Mouse (Mus musculus) myocyte (in vitro differentiated cells): ENCODE measurements around the gene Wdtc1. TPM values are rescaled to one million over a fixed set of nuclear protein-coding genes. Genes with fewer than 3 reads are reported as not detected.
A peak's percentile ranks its signal among the peaks of the same experiment; 100 is the strongest.

Experiments used
- H3K27me3 ChIP-seq: one replicate; pipeline ENCODE4 v1.6.1; 2011; ENCODE audit not compliant: control insufficient read depth, insufficient read depth, insufficient read length
- H3K36me3 ChIP-seq: one replicate; pipeline ENCODE4 v1.6.1; 2011; ENCODE audit not compliant: control insufficient read depth, insufficient read depth
- H3K4me2 ChIP-seq: one replicate; pipeline ENCODE4 v1.6.1; 2011; ENCODE audit warnings: low read depth, control low read depth
- H3K4me3 ChIP-seq: one replicate; pipeline ENCODE4 v1.5.1; 2011; ENCODE audit warnings: mild to moderate bottlenecking, control low read depth, moderate library complexity
- H3K79me2 ChIP-seq: one replicate; pipeline ENCODE4 v1.6.1; 2011; ENCODE audit not compliant: control insufficient read depth, insufficient read depth
- H3ac ChIP-seq: one replicate; pipeline ENCODE4 v1.6.1; 2011; ENCODE audit not compliant: control insufficient read depth, insufficient read length
- CEBPB ChIP-seq: IDR thresholded peaks from 2 replicates; pipeline ENCODE4 v1.6.1; 2011; ENCODE audit warnings: mild to moderate bottlenecking, moderate library complexity; ENCODE audit not compliant: poor library complexity, insufficient read depth, severe bottlenecking
- E2F4 ChIP-seq: IDR thresholded peaks from one replicate; pipeline ENCODE4 v1.6.1; 2011; ENCODE audit warnings: mild to moderate bottlenecking, control low read depth, moderate library complexity; ENCODE audit not compliant: insufficient read depth
- MAX ChIP-seq: IDR thresholded peaks from one replicate; pipeline ENCODE4 v1.6.1; 2011; ENCODE audit warnings: low read depth, mild to moderate bottlenecking, control low read depth
- MYOD1 ChIP-seq, 3 experiments: IDR thresholded peaks; one replicate each; pipeline ENCODE4 v1.6.1; 2011; ENCODE audit warnings: control low read depth in 2 of 3, low read depth in 2 of 3, mild to moderate bottlenecking in 2 of 3, moderate library complexity in 1 of 3; ENCODE audit not compliant: insufficient read length in 2 of 3, control insufficient read depth in 1 of 3
- MYOG ChIP-seq, 3 experiments: IDR thresholded peaks; one replicate each; pipeline ENCODE4 v1.6.1; 2011; ENCODE audit warnings: control low read depth in 2 of 3, low read depth in 2 of 3, mild to moderate bottlenecking in 2 of 3; ENCODE audit not compliant: insufficient read length in 2 of 3, control insufficient read depth in 1 of 3, insufficient read depth in 1 of 3
- POLR2A ChIP-seq: IDR thresholded peaks from one replicate; pipeline ENCODE4 v1.6.1; 2011; ENCODE audit warnings: low read depth, mild to moderate bottlenecking, control low read depth, moderate library complexity; ENCODE audit not compliant: insufficient read length
- POLR2AphosphoS2 ChIP-seq: IDR thresholded peaks from one replicate; pipeline ENCODE4 v1.6.1; 2011; ENCODE audit warnings: low read depth, control low read depth; ENCODE audit not compliant: insufficient read length
- REST ChIP-seq: IDR thresholded peaks from one replicate; pipeline ENCODE4 v1.6.1; 2011; ENCODE audit warnings: mild to moderate bottlenecking, control low read depth, moderate library complexity; ENCODE audit not compliant: insufficient read depth, insufficient read length
- SRF ChIP-seq: IDR thresholded peaks from one replicate; pipeline ENCODE4 v1.6.1; 2011; ENCODE audit warnings: low read depth; ENCODE audit not compliant: control insufficient read depth, insufficient read length
- TCF12 ChIP-seq: IDR thresholded peaks from one replicate; pipeline ENCODE4 v1.6.1; 2011; ENCODE audit warnings: mild to moderate bottlenecking, control low read depth; ENCODE audit not compliant: poor library complexity, insufficient read depth, severe bottlenecking
- TCF3 ChIP-seq: IDR thresholded peaks from one replicate; pipeline ENCODE4 v1.6.1; 2011; ENCODE audit warnings: low read depth, control low read depth; ENCODE audit not compliant: insufficient read length
- USF1 ChIP-seq: IDR thresholded peaks from one replicate; pipeline ENCODE4 v1.6.1; 2011; ENCODE audit warnings: low read depth, mild to moderate bottlenecking, control low read depth, moderate library complexity
- polyA plus RNA-seq: library from polyadenylated mRNA; unstranded; fragments of >200 nt; fragmentation: generic; extraction: Trizol; gene quantifications from one replicate; pipeline ENCODE4 v1.2.1, GENCODE M21; 2012; ENCODE audit warnings: missing spikeins

The Wdtc1 gene
- polyA plus RNA-seq, 1 experiment, result 53.1 TPM

- Histone ChIP-seq H3K36me3 (no peaks in the 10 kb centered on the region), H3ac (no peak overlapping the region)
- TF ChIP-seq USF1 (no peak), MAX (no peak), POLR2AphosphoS2 (no peak), TCF3 (no peak), TCF12 (no peak), REST (no peak), E2F4 (no peak), SRF (no peak), CEBPB (no peak), MYOG (IDR thresholded peaks at IDR 0.05; ENCODE audit: control insufficient read depth in 1 of 3, insufficient read depth in 1 of 3, insufficient read length in 2 of 3, low read depth in 2 of 3) (no peak), MYOD1 (IDR thresholded peaks at IDR 0.05; ENCODE audit: control insufficient read depth in 1 of 3, insufficient read length in 2 of 3, low read depth in 2 of 3) (no peak), POLR2A (no peak)
Observed at GRCm38 (mm10) chr4:133371621-133372277, 18.5 kb upstream of the Wdtc1 start.

GRCm38 (mm10) chr4:133370298-133371274 lies 17.3 kb upstream of the Wdtc1 start:
- Histone ChIP-seq H3K27me3 (no peaks in the 10 kb centered on the region), H3K4me3 (peak overlapping the region; percentile 56), H3K36me3 (no peaks in the 10 kb centered on the region), H3K4me2 (peak overlapping the region; percentile 97), H3K79me2 (peaks cover 58% of the 10 kb centered on the region), H3ac (peak overlapping the region; percentile 80)
- TF ChIP-seq POLR2A, result peak; percentile 24
- TF ChIP-seq POLR2AphosphoS2, result peak; percentile 13
- no peak for TF ChIP-seq MAX

More at GRCm38 (mm10) chr4:133371621-133372277, 18.5 kb upstream of the Wdtc1 start:
- H3K4me2 ChIP-seq, result peak overlapping the region; percentile 97
- H3K79me2 ChIP-seq, result peaks cover 70% of the 10 kb centered on the region
- H3K27me3 ChIP-seq, result no peaks in the 10 kb centered on the region
- H3K4me3 ChIP-seq, result peak overlapping the region; percentile 56

- Histone ChIP-seq H3ac (peak within 1 kb of the TSS; percentile 80), H3K27me3 (no peaks in the 10 kb centered on the region), H3K4me2 (peak within 1 kb of the TSS; percentile 97), H3K4me3 (peak within 1 kb of the TSS; percentile 56), H3K79me2 (peaks cover 49% of the 10 kb centered on the region), H3K36me3 (no peaks in the 10 kb centered on the region)
- no peak for TF ChIP-seq USF1
- no peak for TF ChIP-seq TCF3
- TF ChIP-seq E2F4, result peak; percentile 65
- TF ChIP-seq REST, result peak; percentile 46
- TF ChIP-seq MYOG (IDR thresholded peaks at IDR 0.05; ENCODE audit: control insufficient read depth in 1 of 3, insufficient read depth in 1 of 3, insufficient read length in 2 of 3, low read depth in 2 of 3), result peak in 2 of 3 experiments; percentile 6 to 31
- peak; percentile 64 for TF ChIP-seq SRF
- TF ChIP-seq CEBPB, result no peak
- TF ChIP-seq POLR2AphosphoS2, result peak; percentile 99
- TF ChIP-seq POLR2A, result peak; percentile 99
- TF ChIP-seq TCF12, result no peak
Observed at GRCm38 (mm10) chr4:133369553-133370297, 16.4 kb upstream of the Wdtc1 start, which contains the start of gene Slc9a1. Gene Slc9a1, plus strand, starts transcription at chr4:133369706.

GRCm38 (mm10) chr4:133354641-133355040 lies 1.4 kb upstream of the Wdtc1 start:
- Histone ChIP-seq H3K79me2 (no peaks in the 10 kb centered on the region), H3K36me3 (no peaks in the 10 kb centered on the region), H3K4me2 (no peak overlapping the region), H3K4me3 (no peak overlapping the region), H3ac (no peak overlapping the region), H3K27me3 (no peaks in the 10 kb centered on the region)
- TF ChIP-seq E2F4 (no peak), POLR2AphosphoS2 (no peak), POLR2A (no peak), MYOD1 (IDR thresholded peaks at IDR 0.05; ENCODE audit: control insufficient read depth in 1 of 3, insufficient read length in 2 of 3, low read depth in 2 of 3) (no peak), TCF3 (no peak), MYOG (IDR thresholded peaks at IDR 0.05; ENCODE audit: control insufficient read depth in 1 of 3, insufficient read depth in 1 of 3, insufficient read length in 2 of 3, low read depth in 2 of 3) (no peak), TCF12 (no peak), CEBPB (no peak), USF1 (no peak)
